Mouse (Mus musculus): ENCODE measurements around the gene H2afx.

DNA sequence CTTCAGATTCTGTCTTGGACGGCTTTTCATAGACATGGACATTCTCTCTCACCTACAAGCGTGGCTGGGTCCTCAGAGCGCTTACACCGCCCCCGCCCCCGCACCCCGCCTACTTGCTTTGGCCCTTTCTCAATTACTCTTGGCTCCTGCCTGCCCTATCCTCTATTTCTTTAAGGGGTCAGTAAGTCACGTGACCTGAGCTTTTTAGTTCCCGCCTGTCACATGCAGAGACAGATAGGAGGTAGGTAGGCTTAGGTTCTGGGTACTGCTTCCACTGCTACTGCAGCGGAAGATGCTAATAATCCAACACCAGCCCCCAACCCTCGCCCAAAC, 45.6 kb upstream of the H2afx start:
- TF ChIP-seq CTCF (IDR thresholded peaks at IDR 0.05; ENCODE audit: borderline replicate concordance, control insufficient read depth, extremely low read depth, insufficient read depth, low read length, poor library complexity) = no peak
- no peak for TF ChIP-seq POLR2A (IDR thresholded peaks at IDR 0.05; ENCODE audit: control insufficient read depth, extremely low read depth, insufficient read depth, low read length, poor library complexity)
